Mouse (Mus musculus): ENCODE results near the gene Gpatch1.

GRCm38 (mm10) chr7:35331590-35331989 lies 13.3 kb upstream of the Gpatch1 start:
- no peak for TF ChIP-seq CTCF (IDR thresholded peaks at IDR 0.05; ENCODE audit: borderline replicate concordance, extremely low read depth, insufficient read depth, insufficient read length)
- no peak for TF ChIP-seq POLR2A (IDR thresholded peaks at IDR 0.05; ENCODE audit: borderline replicate concordance, extremely low read depth, insufficient read depth, insufficient read length, poor library complexity, severe bottlenecking)

Data from brain, embryonic 14.5 days (tissue).